Mouse (Mus musculus): ENCODE results near the gene Sestd1. TPM values are rescaled to one million over a fixed set of nuclear protein-coding genes. Genes with fewer than 3 reads are reported as not detected.

Sestd1 gene
- polyA plus RNA-seq, 1 experiment from 2014 or later, result 17.3 TPM

DNA sequence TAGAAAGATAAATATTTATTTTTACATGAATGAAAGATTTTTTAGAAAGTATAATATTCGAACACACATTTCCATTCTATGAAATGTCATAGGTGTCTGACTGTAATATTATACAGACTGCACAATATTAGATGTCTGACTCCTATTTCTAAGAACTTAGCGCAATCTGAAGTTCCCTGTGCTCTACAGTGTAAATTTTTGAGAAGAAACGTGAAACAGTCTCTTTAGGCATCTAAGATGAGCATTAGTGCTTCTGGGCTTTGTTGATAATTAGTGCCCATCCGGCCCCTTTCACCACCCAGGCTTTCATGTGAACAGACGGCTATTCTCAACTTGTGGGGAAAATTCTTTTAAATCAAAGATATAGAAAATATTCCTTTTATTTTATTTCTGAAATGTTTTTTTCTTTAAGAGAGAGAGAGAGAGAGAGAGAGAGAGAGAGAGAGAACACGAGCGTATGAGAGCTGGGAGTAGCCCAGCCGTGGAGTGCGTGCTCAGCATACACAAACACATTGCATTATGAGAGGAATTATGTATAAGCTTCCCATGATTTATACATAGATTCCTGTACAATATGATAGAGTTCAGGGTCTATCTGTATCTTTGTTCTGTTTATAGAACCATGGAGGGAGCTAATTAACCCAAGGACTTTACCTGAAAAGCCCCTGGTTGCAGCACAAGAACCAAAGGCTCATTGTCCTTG is 21.4 kb upstream of the Sestd1 start:
- H3K27me3 ChIP-seq, result no peaks in the 10 kb centered on the region
- 66% methylated on average over 9 of the region's 9 CpGs for WGBS

DNA sequence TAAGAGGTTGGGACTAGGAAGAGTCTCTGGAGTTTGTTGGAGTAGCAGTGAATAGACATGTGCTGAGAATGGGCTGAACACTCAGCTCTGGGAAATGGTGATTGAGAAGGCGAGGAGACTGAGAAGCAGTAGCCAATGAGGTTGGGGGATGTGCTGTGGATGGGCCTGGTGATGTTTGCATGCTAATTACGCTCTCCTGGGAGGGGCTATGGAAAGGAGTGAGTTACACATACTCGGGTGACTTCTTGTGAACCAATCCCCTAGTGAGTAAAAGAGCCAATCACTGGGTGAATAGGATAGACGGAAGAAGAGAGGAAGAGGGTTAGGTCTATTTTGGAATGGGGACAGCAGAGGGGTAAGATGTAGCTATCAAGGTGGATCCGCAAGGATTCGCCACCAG is 9.3 kb upstream of the Sestd1 start:
- ATAC-seq (ENCODE audit: insufficient number of reproducible peaks, low FRiP score, low TSS enrichment, low read depth), result no peak
- H3K9ac ChIP-seq, result no peak overlapping the region
- no peaks in the 10 kb centered on the region for H3K4me1 ChIP-seq
- no peaks in the 10 kb centered on the region for H3K27me3 ChIP-seq
- WGBS, result 73% methylated on average over 6 of the region's 6 CpGs
- H3K4me2 ChIP-seq, result no peak overlapping the region
- H3K36me3 ChIP-seq, result no peaks in the 10 kb centered on the region
- H3K27ac ChIP-seq, result no peak overlapping the region
- no peaks in the 10 kb centered on the region for H3K9me3 ChIP-seq
- H3K4me3 ChIP-seq, result no peak overlapping the region

More for the DNA sequence above, 21.4 kb upstream of the Sestd1 start:
- no peak overlapping the region for H3K4me3 ChIP-seq
- H3K9me3 ChIP-seq, result no peaks in the 10 kb centered on the region
- H3K27ac ChIP-seq, result no peak overlapping the region
- H3K4me1 ChIP-seq, result no peaks in the 10 kb centered on the region
- no peak overlapping the region for H3K4me2 ChIP-seq
- ATAC-seq (ENCODE audit: insufficient number of reproducible peaks, low FRiP score, low TSS enrichment, low read depth), result no peak
- H3K9ac ChIP-seq, result no peak overlapping the region
- H3K36me3 ChIP-seq, result no peaks in the 10 kb centered on the region

DNA sequence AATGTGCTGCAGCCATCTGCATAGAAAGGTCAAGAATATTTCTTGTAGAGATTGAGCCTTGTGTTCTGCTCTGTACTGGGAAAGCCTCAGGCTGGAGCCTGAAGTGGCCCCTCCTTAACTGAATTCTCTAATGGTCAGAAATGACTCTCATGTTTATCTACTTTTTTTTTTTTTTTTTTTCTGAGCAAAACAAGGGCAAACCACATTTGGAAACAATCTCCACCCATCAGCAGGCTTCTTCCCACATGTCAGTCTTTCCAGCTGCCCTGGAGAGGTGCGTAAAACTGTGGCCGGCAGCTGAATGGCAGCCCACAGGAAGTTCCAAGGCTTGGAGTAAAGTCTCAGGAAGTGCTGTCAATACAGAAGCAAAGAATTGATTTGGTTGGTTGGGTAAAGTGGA is 6.4 kb upstream of the Sestd1 start:
- Histone ChIP-seq H3K4me2 (no peak overlapping the region), H3K9me3 (no peaks in the 10 kb centered on the region), H3K27me3 (no peaks in the 10 kb centered on the region), H3K9ac (no peak overlapping the region), H3K36me3 (no peaks in the 10 kb centered on the region), H3K4me1 (0 out of 2 replicates have a peak, but pooled peaks cover 3% of the 10 kb centered on the region), H3K27ac (no peak overlapping the region), H3K4me3 (no peak overlapping the region)
- ATAC-seq (ENCODE audit: insufficient number of reproducible peaks, low FRiP score, low TSS enrichment, low read depth), result no peak
- 32% methylated on average over 2 of the region's 2 CpGs for WGBS

DNA sequence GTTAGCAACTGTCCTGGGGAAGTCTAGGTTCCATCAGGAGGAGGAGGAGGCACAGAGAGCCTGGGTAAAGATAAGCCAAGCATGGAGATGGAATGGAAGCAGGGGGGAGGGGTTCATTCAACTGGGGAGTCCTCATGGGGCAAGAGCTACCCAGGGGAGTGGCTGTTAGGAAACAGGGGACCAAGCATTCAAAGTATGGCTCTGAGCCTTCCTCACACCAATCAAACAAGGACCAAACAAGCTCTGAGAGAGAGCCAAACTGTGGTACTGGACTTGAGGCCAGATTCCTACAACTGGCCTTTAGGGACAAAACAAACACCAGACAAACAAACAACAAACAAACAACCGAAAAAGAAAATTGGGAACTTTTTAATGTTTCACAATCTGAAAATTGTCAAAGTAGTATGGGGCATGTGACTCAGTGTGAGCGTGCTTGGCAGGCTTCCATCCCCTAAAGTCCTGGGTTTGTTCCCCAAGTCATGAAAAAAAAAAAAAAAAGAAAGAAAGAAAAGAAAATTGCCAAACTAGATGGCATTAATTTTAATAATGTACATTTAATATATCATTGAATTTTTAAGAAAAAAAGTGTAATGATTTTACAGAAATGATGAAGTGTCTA is 4.0 kb upstream of the Sestd1 start:
- Histone ChIP-seq H3K9me3 (no peaks in the 10 kb centered on the region), H3K9ac (no peak overlapping the region), H3K27ac (no peak overlapping the region), H3K4me3 (no peak overlapping the region), H3K4me2 (no peak overlapping the region), H3K4me1 (peaks cover 8% of the 10 kb centered on the region; the same call in 1 of the 2 replicates), H3K27me3 (no peaks in the 10 kb centered on the region), H3K36me3 (no peaks in the 10 kb centered on the region)
- WGBS, result 63% methylated on average over 2 of the region's 2 CpGs
- ATAC-seq (ENCODE audit: insufficient number of reproducible peaks, low FRiP score, low TSS enrichment, low read depth), result no peak

DNA sequence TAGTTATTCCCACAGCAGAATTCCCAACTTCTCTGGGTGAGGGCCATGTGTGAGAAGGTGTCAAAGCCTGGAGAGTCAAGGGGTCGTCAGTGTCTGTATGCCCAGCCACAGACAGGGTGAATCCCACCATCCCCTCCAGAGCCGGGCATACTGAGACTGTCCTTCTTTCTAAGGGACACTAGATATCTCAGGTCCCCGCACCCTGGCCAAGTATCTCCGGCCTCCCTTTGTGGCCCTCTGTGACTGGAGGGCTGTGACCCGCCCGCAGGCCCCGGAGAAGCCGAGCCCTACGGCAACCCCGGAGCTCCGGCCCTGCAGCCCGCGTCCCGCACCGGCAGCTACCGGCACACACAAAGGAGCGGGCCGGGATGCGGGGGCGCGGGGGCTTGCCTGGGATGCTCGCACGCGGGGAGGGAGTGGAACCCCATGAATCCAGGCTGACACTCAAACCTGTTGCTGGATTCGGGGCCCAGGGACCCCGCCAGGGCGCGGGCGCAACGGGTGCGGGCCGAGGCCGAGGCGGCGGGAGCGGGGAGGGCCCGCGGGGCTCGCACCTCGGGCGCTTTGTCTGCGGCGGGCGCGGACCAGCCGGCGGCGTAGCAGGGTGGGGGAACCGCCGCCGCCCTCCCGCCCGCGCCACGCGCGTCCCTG is 406 bp downstream of the Sestd1 start:
- 3% methylated on average over 30 of the region's 57 CpGs for WGBS
- H3K27me3 ChIP-seq, result no peaks in the 10 kb centered on the region
- peak overlapping the region; percentile 90 for H3K9ac ChIP-seq
- peak; percentile 18; the same call in 1 of the 2 replicates for ATAC-seq (ENCODE audit: insufficient number of reproducible peaks, low FRiP score, low TSS enrichment, low read depth)
- no peaks in the 10 kb centered on the region for H3K9me3 ChIP-seq
- H3K4me2 ChIP-seq, result peak overlapping the region; percentile 82
- H3K4me3 ChIP-seq, result peak overlapping the region; percentile 83
- H3K4me1 ChIP-seq, result peaks cover 12% of the 10 kb centered on the region; the same call in 1 of the 2 replicates
- H3K27ac ChIP-seq, result peak overlapping the region; percentile 76
- H3K36me3 ChIP-seq, result no peaks in the 10 kb centered on the region

DNA sequence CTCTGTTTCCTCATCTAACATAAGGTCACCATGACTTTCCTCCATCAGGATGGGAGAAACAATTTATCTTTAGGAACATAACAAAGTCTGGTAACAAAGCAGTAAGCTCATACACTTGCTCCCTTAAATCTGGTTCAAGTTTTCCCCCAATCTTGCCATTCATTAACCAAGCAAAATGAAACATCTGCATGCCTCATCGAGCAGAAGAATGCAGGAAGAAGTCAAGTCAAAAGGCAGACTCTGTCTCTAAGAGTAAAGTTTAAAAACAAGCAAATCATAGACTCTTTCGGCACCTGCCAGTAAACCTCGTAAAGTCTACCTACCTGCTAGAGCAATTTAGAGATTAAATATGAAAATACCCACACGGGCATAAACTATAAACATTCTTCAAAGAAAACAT is 3.1 kb downstream of the Sestd1 start:
- Histone ChIP-seq H3K36me3 (no peaks in the 10 kb centered on the region), H3K4me3 (no peak overlapping the region), H3K9ac (no peak overlapping the region), H3K4me1 (peaks cover 9% of the 10 kb centered on the region; the same call in 1 of the 2 replicates), H3K9me3 (no peaks in the 10 kb centered on the region), H3K27me3 (no peaks in the 10 kb centered on the region), H3K4me2 (no peak overlapping the region), H3K27ac (no peak overlapping the region)
- no peak for ATAC-seq (ENCODE audit: insufficient number of reproducible peaks, low FRiP score, low TSS enrichment, low read depth)
- WGBS, result 54% methylated on average over 4 of the region's 4 CpGs

DNA sequence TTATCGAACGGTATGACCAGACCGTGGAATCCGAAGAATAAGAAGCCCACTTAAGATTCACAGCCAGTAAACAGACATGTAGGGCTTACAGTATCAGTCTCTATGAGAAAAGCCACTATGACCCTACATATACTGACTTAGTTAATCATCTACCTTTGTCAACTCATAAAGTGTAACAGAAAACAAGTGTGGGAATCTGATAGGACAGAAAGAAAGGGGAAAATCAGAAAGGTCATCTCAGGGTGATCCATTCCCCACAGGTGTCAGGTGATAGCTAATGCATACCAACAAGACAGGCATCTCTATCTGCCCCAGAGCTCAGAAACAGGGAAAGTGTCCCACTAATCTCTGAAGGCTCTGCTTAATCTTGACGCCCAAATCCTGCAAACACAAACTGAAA is 4.5 kb downstream of the Sestd1 start:
- H3K4me3 ChIP-seq, result no peak overlapping the region
- no peak overlapping the region for H3K4me2 ChIP-seq
- H3K4me1 ChIP-seq, result peaks cover 9% of the 10 kb centered on the region; the same call in 1 of the 2 replicates
- H3K27ac ChIP-seq, result no peak overlapping the region
- H3K9ac ChIP-seq, result no peak overlapping the region
- H3K9me3 ChIP-seq, result no peaks in the 10 kb centered on the region
- no peaks in the 10 kb centered on the region for H3K27me3 ChIP-seq
- no peaks in the 10 kb centered on the region for H3K36me3 ChIP-seq
- no peak for ATAC-seq (ENCODE audit: insufficient number of reproducible peaks, low FRiP score, low TSS enrichment, low read depth)
- WGBS, result 82% methylated on average over 5 of the region's 5 CpGs

DNA sequence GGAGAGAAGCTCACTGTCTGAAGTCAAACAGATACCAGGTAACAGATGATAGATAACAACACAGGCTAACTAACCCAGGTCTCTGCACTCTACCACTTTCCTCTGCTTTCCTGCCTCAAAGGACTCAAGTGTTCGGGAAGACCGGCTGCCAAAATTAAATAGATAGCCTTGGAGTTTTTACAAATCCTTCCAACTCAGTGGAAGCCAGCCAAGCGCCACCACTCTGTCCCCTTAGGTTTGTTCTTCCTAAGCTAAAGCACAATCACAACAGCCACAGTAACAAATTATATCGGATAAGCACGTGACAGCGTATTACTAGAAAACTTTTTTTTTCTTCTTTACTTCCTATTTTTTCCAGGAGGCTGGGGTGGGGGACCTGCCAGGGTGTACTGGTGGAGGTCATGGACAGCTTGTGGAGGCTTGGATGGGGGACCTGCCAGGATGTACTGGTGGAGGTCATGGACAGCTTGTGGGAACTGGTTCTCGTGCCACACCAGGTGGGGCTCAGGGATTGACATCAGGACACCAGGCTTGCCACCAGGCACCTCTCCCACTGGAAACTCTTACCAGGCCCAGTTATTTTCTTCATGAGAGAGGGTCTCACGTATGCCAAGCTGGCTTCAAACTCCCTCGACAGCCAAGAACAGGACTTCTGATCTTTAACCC is 5.3 kb downstream of the Sestd1 start:
- H3K4me3 ChIP-seq, result no peak overlapping the region
- no peak overlapping the region for H3K27ac ChIP-seq
- H3K4me2 ChIP-seq, result no peak overlapping the region
- H3K27me3 ChIP-seq, result no peaks in the 10 kb centered on the region
- WGBS, result 80% methylated on average over 9 of the region's 9 CpGs
- H3K9ac ChIP-seq, result no peak overlapping the region
- H3K4me1 ChIP-seq, result peaks cover 9% of the 10 kb centered on the region; the same call in 1 of the 2 replicates
- no peaks in the 10 kb centered on the region for H3K36me3 ChIP-seq
- ATAC-seq (ENCODE audit: insufficient number of reproducible peaks, low FRiP score, low TSS enrichment, low read depth), result no peak
- H3K9me3 ChIP-seq, result no peaks in the 10 kb centered on the region

DNA sequence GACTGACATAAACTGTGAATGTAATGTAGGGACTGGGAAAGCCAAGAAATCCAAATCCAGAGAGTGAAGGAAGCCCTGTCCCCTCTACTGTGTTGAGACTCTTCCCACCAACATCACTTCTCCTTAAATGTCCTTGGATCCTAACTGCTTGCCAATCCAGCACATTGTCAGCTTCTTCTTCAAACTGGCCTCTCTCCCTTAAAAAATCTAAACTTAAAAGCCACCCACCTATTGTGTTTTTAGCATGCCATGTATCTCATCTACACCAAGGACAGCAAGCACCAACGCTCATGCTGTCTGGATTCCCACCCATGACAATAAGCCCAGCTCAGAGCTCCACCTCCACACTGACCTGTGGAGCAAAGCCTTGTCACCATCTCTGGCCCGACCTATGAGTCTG is 7.4 kb downstream of the Sestd1 start:
- no peaks in the 10 kb centered on the region for H3K36me3 ChIP-seq
- ATAC-seq (ENCODE audit: insufficient number of reproducible peaks, low FRiP score, low TSS enrichment, low read depth), result no peak
- peaks cover 16% of the 10 kb centered on the region for H3K4me1 ChIP-seq
- 91% methylated on average over 2 of the region's 2 CpGs for WGBS
- H3K4me3 ChIP-seq, result no peak overlapping the region
- no peaks in the 10 kb centered on the region for H3K9me3 ChIP-seq
- H3K27me3 ChIP-seq, result no peaks in the 10 kb centered on the region
- no peak overlapping the region for H3K27ac ChIP-seq
- no peak overlapping the region for H3K4me2 ChIP-seq
- H3K9ac ChIP-seq, result no peak overlapping the region

DNA sequence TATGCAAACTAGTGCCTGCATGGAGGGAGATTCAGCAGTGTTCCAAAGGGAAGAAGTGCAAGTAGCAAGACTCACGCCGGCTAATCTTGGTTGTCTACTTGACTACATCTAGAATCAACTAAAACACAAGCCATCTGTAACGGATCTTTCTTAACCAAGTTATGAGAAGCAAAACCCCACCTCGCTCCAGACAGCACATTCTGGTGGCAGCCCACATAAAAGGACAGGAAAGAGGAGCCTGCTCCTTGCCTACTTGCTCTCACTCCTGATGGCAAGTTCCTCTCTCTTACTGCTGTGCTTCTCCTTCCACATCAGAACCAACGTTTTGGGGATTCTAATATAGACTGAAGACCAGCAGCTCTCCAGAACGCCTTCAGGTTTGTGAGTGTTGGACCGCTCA is 9.6 kb downstream of the Sestd1 start:
- no peak overlapping the region for H3K4me2 ChIP-seq
- no peaks in the 10 kb centered on the region for H3K9me3 ChIP-seq
- no peak overlapping the region for H3K9ac ChIP-seq
- ATAC-seq (ENCODE audit: insufficient number of reproducible peaks, low FRiP score, low TSS enrichment, low read depth), result no peak
- H3K27me3 ChIP-seq, result no peaks in the 10 kb centered on the region
- H3K27ac ChIP-seq, result no peak overlapping the region
- 76% methylated on average over 7 of the region's 7 CpGs for WGBS
- no peaks in the 10 kb centered on the region for H3K36me3 ChIP-seq
- H3K4me3 ChIP-seq, result no peak overlapping the region
- H3K4me1 ChIP-seq, result peaks cover 20% of the 10 kb centered on the region

DNA sequence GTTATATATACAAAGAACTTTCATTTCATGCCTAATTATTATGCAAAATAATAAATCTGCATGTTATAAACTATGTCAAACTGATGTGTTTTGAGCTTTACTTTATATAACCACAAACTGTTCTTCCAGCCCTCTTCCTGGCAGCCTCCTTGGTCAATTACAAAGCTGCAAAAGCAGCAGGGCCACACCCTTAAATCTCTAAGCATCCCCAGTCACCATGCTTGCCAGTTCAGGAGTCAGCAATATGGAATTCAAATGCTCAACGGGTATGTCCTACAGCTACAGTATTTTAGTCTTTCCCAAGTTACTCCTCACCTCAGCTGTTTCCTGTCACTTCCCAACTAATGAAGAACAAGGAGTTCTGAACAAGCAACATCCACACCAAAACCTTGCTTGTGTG is 10.3 kb downstream of the Sestd1 start:
- Histone ChIP-seq H3K36me3 (no peaks in the 10 kb centered on the region), H3K4me2 (no peak overlapping the region), H3K4me3 (no peak overlapping the region), H3K9ac (no peak overlapping the region), H3K27me3 (no peaks in the 10 kb centered on the region), H3K4me1 (peaks cover 20% of the 10 kb centered on the region), H3K9me3 (no peaks in the 10 kb centered on the region), H3K27ac (no peak overlapping the region)
- WGBS, result 48% methylated on average over 1 of the region's 1 CpGs
- no peak for ATAC-seq (ENCODE audit: insufficient number of reproducible peaks, low FRiP score, low TSS enrichment, low read depth)
